ENCODE assay signal across 8 mouse cellular contexts in the genomic region with DNA sequence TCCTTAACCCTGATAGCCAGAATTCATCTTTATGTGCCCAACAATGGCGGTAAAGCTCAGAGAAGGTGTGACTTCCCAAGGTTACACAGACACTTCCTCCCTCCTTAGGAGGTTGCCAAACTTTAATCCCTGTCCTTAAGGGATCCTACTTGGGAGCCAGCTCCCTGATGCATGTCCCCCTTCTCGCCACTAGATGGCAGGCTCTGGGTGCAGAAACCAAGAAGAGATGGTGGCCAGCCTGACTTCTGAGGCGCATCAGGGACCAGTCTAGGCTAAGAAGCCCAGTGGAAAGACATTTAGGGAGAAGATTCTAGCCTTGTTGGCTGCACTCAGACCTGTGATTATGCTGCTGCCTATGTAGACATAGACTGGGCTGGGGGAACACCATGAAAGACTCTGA.
DNase-seq lines count a peak whose midpoint lies in the region; ATAC-seq and TF ChIP-seq lines count a peak whose summit lies in the region.

No protein-coding gene starts in this region.

- ATAC-seq in cerebellum, adult (ENCODE audit: insufficient number of reproducible peaks, low FRiP score, low TSS enrichment) = peak; percentile 73; the same call in 1 of the 2 replicates
- ATAC-seq in forebrain, embryonic 13.5 days = 0 out of 2 replicates have a peak, but pooled peaks have one; percentile 57
- peak; percentile 79 for ATAC-seq in hindbrain, embryonic 16.5 days

- H3K27me3 ChIP-seq in spleen, adult 2 months (ENCODE audit: control insufficient read depth, insufficient read depth, low read length) = no peaks in the 10 kb centered on the region
- no peaks in the 10 kb centered on the region for H3K27me3 ChIP-seq in forebrain, embryonic 13.5 days
- H3K27me3 ChIP-seq in hindbrain, embryonic 16.5 days (replicated peaks; ENCODE audit: control insufficient read depth, insufficient read depth, low read length) = no peaks in the 10 kb centered on the region
- H3K27me3 ChIP-seq in limb, embryonic 10.5 days (ENCODE audit: low read depth, poor library complexity, severe bottlenecking) = no peaks in the 10 kb centered on the region

- no peaks in the 10 kb centered on the region for H3K36me3 ChIP-seq in spleen, adult 2 months (ENCODE audit: control insufficient read depth, insufficient read depth, low read length)
- H3K36me3 ChIP-seq in forebrain, embryonic 13.5 days (ENCODE audit: poor library complexity, severe bottlenecking) = no peaks in the 10 kb centered on the region
- no peaks in the 10 kb centered on the region for H3K36me3 ChIP-seq in hindbrain, embryonic 16.5 days (ENCODE audit: control insufficient read depth, insufficient read depth, low read length)
- H3K36me3 ChIP-seq in limb, embryonic 10.5 days = no peaks in the 10 kb centered on the region

- H3K4me3 ChIP-seq in spleen, adult 2 months (ENCODE audit: extremely low read depth, insufficient read depth, insufficient read length) = no peak overlapping the region
- no peak overlapping the region for H3K4me3 ChIP-seq in forebrain, embryonic 13.5 days
- H3K4me3 ChIP-seq in hindbrain, embryonic 16.5 days (ENCODE audit: low read length) = no peak overlapping the region
- no peak overlapping the region for H3K4me3 ChIP-seq in limb, embryonic 10.5 days

- TF ChIP-seq POLR2A in spleen, adult 2 months (IDR thresholded peaks at IDR 0.05; ENCODE audit: low read depth, low read length) = no peak

- peak; percentile 72; the same call in 1 of the 2 replicates for TF ChIP-seq CTCF in spleen, adult 2 months (IDR thresholded peaks at IDR 0.05; ENCODE audit: extremely low read depth, insufficient read depth, insufficient read length, insufficient replicate concordance)

- peak in 1 of 2 experiments; percentile 28 for DNase-seq in spleen, adult 2 months (ENCODE audit: low read depth in 1 of 2, low spot score in 2 of 2)
- no peak for DNase-seq in spleen, adult 12 weeks (ENCODE audit: low spot score)
- DNase-seq in limb, embryonic 10.5 days (ENCODE audit: low spot score) = peak; percentile 74
- peak; percentile 21 for DNase-seq in ovary, adult 18-20 months (ENCODE audit: low spot score)
- DNase-seq in urinary bladder, postnatal 36 days (ENCODE audit: low spot score in 2 of 2) = peak; percentile 51 to 70

- H3K4me1 ChIP-seq in spleen, adult 2 months (ENCODE audit: control insufficient read depth, insufficient read depth, insufficient read length) = no peaks in the 10 kb centered on the region
- H3K4me1 ChIP-seq in forebrain, embryonic 13.5 days = no peaks in the 10 kb centered on the region
- no peaks in the 10 kb centered on the region for H3K4me1 ChIP-seq in hindbrain, embryonic 16.5 days (ENCODE audit: control insufficient read depth, insufficient read depth, low read depth, low read length)
- H3K4me1 ChIP-seq in limb, embryonic 10.5 days = no peaks in the 10 kb centered on the region

- no peak overlapping the region for H3K27ac ChIP-seq in spleen, adult 2 months (ENCODE audit: insufficient read depth, low read length)
- no peak overlapping the region for H3K27ac ChIP-seq in forebrain, embryonic 13.5 days
- no peak overlapping the region for H3K27ac ChIP-seq in hindbrain, embryonic 16.5 days (ENCODE audit: low read depth, low read length)
- H3K27ac ChIP-seq in limb, embryonic 10.5 days = no peak overlapping the region

- H3K9me3 ChIP-seq in forebrain, embryonic 13.5 days (replicated peaks) = no peaks in the 10 kb centered on the region
- H3K9me3 ChIP-seq in hindbrain, embryonic 16.5 days (ENCODE audit: control insufficient read depth, low read length) = no peaks in the 10 kb centered on the region
- H3K9me3 ChIP-seq in limb, embryonic 10.5 days (replicated peaks) = no peaks in the 10 kb centered on the region

- 6% methylated on average over 3 of the region's 3 CpGs for WGBS in spleen, adult 2 months
- 2% methylated on average over 3 of the region's 3 CpGs for WGBS in forebrain, embryonic 13.5 days
- WGBS in hindbrain, embryonic 16.5 days = 2% methylated on average over 3 of the region's 3 CpGs
- WGBS in limb, embryonic 10.5 days = 4% methylated on average over 3 of the region's 3 CpGs

- H3K9ac ChIP-seq in forebrain, embryonic 13.5 days = no peak overlapping the region
- H3K9ac ChIP-seq in hindbrain, embryonic 16.5 days (ENCODE audit: low read depth, low read length) = no peak overlapping the region

- H3K4me2 ChIP-seq in forebrain, embryonic 13.5 days = no peak overlapping the region
- no peak overlapping the region for H3K4me2 ChIP-seq in hindbrain, embryonic 16.5 days (ENCODE audit: low read length)
